Mouse (Mus musculus): ENCODE results near the gene Plb1.
A peak's percentile ranks its signal among the peaks of the same experiment; 100 is the strongest.

Plb1 gene

GRCm38 (mm10) chr5:32392281-32392680 is 159.8 kb downstream of the Plb1 start:
- no peak for DNase-seq (ENCODE audit: low spot score in 2 of 2)

GRCm38 (mm10) chr5:32394586-32394985 is 162.1 kb downstream of the Plb1 start:
- DNase-seq (ENCODE audit: low spot score in 2 of 2): no peak

- no peak for DNase-seq (ENCODE audit: low spot score in 2 of 2)
Measured at GRCm38 (mm10) chr5:32395101-32395892, 162.8 kb downstream of the Plb1 start.

- DNase-seq (ENCODE audit: low spot score in 2 of 2): no peak
Measured at GRCm38 (mm10) chr5:32397719-32398118, 165.2 kb downstream of the Plb1 start.

DNA sequence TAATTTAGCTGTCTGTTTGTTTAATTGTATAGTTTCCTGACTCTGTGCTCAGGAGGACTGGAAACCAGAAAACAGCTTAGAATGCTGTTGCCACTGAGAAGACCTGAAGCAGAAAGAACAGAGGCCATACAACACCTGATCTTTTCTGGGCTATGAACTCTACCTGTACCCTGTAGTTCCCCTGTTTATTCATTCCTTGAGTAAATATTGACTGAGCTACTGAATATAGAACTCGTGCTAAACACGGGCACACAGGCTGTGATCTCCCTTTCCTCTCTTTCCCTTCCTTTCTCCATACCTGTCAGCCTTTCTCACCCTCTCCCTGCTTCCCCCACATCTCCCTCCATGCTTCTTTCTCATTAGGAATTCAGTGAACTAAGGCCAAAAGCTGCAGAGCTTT is 168.4 kb downstream of the Plb1 start:
- DNase-seq (ENCODE audit: low spot score in 2 of 2): no peak

- DNase-seq (ENCODE audit: low spot score in 2 of 2): no peak
Measured at GRCm38 (mm10) chr5:32403082-32403953, 170.8 kb downstream of the Plb1 start.

GRCm38 (mm10) chr5:32405199-32405855 is 172.8 kb downstream of the Plb1 start:
- DNase-seq (ENCODE audit: low spot score in 2 of 2): no peak

DNA sequence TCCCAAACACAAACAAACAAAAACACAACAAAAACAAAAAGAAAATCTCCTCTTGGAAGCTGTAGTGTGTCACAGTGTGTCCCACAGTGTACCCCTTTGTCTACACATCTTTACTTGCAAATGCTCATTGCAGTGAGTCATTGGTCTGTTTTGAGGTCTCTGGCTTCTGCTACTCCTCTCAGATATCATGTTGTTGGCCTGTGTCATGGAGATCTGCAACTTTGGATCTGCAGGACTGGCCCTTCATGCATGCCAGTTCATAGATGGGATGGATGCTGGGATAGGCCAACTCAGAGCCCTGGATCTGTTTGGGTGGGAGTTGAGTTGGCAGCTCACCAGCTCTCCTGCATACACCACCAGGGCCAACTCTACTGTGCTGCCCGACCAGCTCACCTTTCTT is 176.3 kb downstream of the Plb1 start:
- no peak for DNase-seq (ENCODE audit: low spot score in 2 of 2)

DNA sequence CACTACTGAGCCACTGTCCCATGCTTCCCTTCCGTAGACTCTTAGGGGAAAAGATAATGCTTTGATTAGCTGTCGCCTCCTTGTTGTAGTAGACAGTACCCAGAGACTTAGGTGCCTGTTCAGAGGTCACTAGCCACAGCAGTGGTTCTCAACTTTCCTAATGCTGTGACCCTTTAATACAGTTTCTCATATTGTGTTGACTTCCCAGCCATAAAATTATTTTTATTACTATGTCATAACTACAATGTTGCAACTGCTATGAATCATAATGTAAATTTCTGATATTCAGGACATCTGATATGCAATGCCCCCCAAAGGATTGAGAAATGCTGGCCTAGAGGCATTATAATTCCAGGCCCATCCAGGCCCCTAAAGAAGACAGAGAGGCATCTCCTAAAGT is 177.2 kb downstream of the Plb1 start:
- no peak for DNase-seq (ENCODE audit: low spot score in 2 of 2)

DNA sequence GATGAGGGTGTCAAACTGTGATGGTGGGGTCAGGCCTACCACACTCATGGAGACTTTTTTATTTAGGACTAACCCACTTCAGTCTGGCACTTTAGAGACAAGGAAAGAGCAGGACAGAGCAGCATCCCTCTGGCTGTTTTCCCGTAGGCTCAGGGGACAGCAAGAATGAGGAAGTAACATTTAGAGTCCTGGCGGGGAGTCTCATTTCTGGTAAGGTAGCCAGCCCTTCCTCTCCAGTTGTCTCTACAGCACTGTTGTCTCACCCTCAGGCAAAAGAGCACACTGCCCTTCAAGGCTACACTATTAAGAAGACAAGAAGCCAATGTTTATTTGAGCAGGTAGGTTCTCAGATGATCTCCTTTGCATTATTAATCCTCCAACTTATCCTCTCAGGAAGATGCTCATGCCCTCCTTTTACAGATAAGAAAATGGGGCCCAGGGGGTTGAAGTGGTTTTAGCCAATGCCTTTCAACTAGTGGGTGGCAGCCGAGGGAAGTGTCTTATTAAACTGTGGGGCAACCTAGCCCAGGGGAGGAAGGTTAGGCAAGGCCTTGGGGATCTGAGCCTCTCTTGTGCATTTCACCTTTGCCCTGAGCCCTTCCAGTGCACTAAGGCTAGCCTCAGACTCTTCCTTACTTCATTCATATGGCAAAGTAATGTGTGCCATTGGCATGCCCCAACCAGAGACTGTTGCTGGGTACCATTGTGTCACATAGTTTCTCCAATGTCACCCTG is 178.6 kb downstream of the Plb1 start:
- DNase-seq (ENCODE audit: low spot score in 2 of 2): no peak

GRCm38 (mm10) chr5:32412186-32412950 is 179.9 kb downstream of the Plb1 start:
- peak in 1 of 2 experiments; percentile 29 for DNase-seq (ENCODE audit: low spot score in 2 of 2)

- DNase-seq (ENCODE audit: low spot score in 2 of 2): no peak
Measured at GRCm38 (mm10) chr5:32413083-32413482, 180.6 kb downstream of the Plb1 start.

DNA sequence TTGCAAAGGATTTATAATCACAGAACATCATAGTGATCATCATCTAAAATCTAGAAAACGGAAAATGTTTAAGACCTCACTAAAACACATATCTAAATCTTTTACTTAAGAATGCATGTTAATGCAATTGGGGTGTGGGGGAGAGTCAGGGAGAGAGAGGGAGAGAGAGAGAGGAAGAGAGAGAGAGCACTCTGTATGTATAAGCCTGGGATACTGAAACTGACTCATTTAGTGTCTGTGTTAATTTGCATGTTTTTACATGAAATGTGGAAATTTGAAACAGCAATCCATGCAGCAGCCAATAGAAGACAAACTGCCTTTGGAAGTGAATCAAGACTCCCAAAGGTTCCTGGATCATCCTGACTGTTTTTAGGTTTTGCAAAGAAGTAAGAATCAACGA is 181.1 kb downstream of the Plb1 start:
- DNase-seq (ENCODE audit: low spot score in 2 of 2): no peak

DNA sequence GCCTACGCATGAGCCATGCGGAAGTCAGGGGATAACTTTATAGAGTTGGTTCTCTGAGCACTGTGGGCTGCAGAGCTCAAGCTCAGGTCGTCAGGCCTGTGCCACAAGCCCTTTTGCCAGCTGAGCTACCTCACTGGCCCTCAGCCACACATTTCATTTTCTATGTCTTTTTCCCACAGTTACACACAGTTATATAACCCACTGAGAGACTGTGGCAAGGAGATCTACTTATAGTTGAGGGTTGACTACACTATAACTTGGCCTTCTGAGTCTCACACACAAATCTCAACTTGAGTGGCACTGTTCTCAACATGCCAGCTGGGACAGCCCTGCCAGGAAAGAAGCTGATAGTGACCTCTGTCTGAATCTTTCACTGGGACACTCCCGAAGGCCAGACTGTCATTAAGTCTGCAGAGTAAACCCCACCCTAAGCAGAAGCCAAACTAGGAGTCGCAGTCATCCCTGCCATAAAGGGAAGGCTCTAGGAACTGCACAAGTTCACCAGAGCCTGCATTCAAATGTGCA is 182.0 kb downstream of the Plb1 start:
- no peak for DNase-seq (ENCODE audit: low spot score in 2 of 2)

- DNase-seq (ENCODE audit: low spot score in 2 of 2): no peak
Measured at GRCm38 (mm10) chr5:32415554-32415953, 183.0 kb downstream of the Plb1 start.
